Mouse (Mus musculus) left cerebral cortex, adult 9 months (tissue): ENCODE results near the gene Rcc1l.

Experiments
- DNase-seq, 2 experiments: peaks; one replicate each; pipeline ENCODE4 v3.0.0; 2022; ENCODE audit warnings: low spot score in 2 of 2

Rcc1l gene

DNA sequence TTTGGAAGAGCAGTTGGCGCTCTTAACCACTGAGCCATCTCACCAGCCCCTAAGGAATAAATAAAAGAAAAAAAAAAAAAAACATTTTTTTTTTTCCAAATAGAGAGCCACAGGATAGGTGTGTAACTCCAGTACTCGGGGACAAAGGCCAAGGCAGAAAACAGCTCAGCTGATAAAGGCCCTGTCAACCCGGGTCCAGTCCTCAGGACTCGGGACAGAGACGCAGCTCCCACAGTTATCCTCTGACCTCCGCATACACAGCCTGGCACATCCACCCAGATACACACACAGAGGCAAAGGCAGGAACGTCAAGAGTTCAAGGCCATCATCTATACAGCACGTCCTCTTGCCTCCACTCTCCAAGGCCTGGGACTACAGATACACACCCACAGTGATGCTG is 6.4 kb downstream of the Rcc1l start:
- no peak for DNase-seq

DNA sequence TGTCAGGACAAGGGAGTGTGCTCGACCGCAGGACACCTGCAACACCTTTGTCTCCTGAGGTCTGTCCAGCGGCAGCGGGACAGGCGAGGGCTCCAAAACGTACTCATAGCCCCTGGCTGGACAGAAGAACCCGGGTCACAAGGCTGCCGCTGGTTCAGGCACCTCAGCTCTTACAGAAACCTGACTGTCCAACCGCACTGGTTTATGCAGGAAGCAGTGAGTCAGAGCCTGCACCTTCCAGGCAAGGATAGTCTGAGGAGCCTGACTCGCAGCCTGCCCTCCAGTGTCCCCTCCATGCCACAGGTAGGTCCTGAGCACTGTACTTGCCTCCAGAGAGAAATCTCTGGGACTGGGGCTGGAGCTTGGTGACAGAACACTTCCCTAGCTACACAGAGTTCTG is 7.3 kb downstream of the Rcc1l start:
- DNase-seq: no peak

DNA sequence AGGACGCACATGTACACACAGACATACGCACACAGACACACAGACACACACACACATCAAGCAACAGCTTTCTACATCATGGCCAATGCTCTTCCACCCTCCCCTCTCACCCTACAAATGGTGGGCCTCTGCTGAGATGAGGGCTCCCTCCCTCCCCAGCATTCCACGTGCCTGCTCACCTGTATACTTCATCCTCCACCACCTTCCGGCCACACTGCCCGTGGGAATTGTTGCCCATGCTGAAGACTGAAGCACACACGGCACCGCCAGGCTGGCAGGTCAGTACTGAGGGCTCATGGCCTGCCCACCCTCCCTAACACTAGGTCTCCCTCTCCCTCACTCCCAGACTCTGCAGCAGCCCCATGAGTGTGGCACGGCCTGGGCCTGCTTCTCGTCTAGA is 8.5 kb downstream of the Rcc1l start:
- no peak for DNase-seq

DNA sequence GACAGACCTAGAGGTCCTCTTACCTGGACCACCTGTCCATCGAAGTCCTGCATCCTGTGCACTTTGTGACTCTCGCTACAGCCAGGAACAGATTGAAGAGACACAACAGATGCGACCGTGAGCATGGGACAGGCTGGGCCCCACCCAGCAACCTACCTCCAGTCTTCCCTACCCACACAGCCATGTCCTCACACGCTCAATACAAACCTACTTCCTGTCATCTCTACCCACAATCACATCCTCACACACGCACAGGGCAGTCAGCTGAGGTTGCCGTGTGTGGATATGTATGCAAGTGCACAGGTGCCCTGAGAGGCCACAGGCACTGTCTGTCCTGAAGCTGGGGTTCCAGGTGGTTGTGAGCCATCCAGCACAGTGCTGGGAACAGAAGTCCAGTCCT is 9.9 kb downstream of the Rcc1l start:
- no peak for DNase-seq

DNA sequence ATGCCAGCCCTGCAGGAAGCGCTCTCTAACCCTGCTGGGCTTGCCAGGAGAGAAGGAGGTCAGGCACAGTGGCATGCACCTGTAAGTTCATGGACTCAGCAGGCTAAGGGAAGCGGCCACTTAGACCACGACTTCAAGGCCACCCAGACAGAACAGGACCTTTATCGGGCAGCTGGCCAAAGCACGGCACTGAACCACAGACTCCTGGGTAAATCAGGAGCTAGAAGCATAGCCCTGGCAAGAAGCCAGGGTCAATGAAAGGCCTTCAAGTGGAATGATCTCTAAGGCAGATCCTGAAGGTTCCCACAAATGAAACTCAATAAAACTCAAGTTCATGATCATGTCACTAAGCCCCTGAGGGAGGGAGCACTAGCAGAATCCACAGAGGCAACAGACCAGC is 11.9 kb downstream of the Rcc1l start:
- no peak for DNase-seq

DNA sequence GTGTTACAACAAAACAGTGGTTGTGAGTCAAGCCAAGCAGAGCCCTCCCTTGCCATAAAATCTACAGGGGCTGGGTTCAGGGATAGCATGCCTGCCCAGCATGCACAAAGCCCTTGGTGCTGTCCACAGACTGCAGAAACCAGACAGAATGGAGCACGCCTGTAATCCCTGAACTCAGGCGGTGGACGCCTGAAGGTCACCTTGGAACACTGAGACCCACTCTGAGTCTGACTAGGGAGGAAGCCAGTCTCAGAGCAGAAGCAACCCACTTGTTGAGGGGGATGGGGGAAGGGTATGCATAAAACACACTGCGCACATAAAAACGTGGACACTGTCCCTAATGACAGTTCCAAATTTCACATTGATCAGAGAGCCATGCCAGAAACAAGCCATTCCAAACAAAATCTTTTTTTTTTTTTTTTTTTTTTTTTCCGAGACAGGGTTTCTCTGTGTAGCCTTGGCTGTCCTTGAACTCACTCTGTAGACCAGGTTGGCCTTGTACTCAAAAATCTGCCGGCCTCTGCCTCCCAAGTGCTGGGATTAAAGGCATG is 20.6 kb downstream of the Rcc1l start:
- no peak for DNase-seq

DNA sequence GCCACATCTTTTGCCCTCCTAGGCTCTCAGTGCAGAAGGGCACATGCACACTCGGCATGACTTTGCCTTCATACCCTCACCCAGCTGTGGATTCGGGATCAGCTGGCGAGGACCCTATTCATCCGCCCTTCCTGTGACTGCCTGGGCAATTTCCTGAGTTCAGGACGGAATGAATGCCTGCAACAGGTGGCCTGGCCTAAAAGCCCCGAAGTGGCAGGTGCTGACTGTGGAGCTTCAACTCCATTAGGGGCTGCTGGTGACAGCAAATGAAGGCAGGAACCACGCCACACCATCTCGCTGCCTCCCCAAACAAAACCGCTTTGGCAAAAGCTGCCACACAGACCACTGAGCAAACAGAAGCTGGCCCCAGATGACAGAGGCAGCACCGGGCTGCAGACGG is 24.7 kb downstream of the Rcc1l start:
- DNase-seq: no peak

DNA sequence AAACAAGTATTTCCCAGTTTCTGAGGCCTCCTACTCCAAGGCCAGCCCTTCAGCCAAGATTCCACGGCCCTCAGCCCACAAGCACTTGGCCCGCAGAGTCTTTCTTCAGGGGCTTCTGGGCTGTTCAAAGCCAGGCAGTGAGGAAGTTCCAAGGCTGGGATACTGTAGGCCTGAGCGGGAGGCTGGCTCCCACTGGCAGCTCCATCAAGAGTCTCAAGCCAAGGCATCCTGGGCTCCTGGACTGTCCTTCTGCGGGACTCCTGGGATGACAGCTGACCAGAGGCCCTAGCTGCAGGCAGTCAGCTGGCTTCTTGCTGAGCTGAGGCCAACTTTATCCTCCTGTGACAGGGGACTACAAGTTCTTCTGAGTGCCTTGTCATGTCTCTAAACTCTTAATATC is 28.4 kb downstream of the Rcc1l start:
- DNase-seq: no peak

DNA sequence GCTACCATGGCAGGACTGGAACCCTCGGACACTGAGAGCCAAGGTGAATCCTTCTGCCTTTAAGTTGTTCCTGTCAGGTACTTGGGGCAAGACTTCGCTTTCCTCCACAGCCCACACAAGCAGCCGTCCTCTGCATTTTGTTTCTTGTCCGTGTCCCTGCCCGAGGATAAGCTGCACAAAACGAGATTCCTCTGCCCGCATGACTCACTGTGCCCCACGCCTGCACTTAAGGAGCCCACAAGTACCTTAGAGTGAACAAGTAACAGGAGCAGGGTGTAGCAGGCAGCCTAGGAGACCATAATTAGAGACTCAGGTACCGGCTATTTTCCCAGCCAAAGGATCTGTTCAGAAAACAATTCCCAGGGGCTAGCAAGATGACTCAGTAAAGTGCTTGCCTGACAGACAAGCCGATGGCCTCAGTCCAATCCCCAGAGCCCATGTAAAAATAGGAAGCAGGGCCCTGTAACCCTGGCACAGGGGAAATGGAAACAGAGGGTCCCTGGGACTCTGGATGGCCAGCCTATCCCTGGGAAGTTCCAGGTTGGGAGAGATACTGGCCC is 29.3 kb downstream of the Rcc1l start:
- DNase-seq: no peak

DNA sequence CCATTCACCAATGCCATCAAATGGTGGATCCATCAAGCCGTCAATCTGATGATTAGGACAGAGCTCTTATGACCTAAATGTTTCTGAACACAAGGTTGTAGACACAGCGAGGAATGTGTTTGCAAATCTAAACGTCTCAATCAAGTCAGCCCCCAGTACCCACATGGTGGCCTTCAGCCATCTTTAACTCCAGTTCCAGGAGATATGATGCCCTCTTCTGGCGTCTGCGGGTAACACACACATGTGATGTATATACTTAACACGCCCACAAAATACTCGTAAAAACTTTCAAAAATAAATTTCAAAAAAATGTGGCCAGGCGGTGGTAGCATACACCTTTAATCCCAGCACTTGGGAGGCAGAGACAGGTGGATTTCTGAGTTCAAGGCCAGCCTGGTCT is 31.6 kb downstream of the Rcc1l start:
- DNase-seq: no peak

DNA sequence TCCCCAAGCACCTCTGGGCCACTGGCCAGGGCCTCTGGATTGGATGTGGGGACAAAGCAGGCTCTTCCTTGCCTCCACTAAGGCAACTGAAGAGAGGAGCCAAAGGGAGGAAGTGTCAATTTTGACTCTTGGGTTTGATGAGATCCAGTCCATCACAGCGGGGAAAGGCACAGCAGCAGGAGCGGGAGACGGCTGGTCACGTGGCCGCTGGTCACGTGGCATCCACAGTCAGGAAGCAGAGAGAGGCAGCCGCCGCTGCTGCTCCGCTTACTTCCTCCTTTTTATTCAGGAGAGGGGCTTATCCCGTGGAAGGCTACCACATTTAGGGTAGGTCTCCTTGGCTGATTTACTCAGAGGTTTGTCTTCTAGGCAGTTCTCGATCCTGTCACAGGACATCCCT is 34.2 kb downstream of the Rcc1l start:
- DNase-seq: no peak

DNA sequence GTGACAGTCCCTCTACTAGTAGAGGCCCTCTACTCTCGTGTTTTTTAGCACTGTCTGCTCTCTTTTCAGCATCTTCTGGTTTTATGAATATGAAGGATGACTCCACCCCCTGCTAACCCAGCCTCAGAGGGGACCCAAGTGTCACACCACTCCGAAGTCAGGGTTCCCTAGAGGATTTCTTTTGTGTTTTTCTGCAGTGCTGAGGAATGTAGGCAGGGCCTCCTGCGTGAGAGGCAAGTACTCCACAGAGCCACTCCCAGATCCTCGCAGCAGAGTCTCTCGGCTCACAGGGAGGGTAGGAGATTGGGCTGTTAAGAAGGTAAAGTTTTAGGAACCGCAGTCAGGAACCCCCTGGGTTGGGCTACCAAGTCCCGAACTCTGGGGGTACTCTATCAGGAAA is 35.3 kb downstream of the Rcc1l start:
- DNase-seq: no peak

DNA sequence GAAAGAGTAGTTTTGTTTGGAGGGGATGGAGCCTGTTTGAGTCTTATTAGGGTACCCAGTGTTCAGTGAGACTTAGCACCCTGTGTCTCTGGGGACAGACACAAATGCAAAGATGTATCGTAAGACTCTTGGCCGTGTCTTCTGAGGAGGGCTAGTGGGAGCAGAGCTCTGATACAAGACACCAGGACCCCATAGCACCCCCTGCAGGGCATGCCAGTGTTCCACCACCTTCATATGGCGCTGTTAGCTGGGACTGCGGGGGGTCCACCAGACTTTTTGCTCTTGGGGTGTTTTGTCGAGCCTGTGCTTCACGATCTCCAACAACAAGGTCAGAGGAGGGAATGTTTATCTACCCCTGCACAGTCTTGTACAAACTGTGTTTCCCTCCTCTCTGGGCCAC is 37.1 kb downstream of the Rcc1l start:
- DNase-seq: no peak

DNA sequence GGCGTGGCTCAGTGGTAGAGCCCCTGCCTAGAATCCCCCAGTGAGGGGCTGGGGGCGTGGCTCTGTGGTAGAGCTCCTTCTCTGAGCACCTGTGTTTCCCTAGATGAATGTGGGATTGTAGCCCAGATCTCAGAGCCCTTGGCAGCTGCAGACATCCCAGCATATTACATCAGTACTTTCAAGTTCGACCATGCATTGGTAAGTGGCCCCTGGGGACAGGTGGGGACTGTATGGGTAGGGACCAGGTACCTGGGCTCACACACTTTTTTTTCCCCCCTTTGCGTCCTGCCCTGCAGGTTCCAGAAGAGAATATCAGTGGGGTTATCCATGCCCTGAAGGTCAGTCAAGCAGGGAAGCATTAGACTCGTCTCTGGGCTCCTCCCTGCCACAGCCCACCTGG is 38.6 kb downstream of the Rcc1l start:
- no peak for DNase-seq

DNA sequence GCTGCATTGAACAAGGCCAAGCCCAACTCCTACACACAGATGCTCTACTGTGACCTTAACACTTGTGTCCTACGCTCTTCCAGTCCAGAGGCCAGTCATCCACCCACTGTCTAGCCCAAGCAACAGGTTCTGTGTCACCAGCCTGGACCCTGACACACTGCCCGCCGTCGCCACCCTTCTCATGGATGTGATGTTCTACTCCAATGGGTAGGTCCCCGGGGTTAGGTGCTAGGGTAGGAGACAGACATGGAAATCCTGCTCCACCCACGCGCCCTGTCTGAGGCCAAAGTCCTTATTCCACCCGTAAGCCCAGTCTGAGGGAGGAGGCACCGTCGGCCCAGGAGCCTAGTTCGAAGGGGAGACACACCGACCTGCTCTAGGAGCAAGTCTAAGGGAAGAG is 40.6 kb downstream of the Rcc1l start:
- DNase-seq: no peak

DNA sequence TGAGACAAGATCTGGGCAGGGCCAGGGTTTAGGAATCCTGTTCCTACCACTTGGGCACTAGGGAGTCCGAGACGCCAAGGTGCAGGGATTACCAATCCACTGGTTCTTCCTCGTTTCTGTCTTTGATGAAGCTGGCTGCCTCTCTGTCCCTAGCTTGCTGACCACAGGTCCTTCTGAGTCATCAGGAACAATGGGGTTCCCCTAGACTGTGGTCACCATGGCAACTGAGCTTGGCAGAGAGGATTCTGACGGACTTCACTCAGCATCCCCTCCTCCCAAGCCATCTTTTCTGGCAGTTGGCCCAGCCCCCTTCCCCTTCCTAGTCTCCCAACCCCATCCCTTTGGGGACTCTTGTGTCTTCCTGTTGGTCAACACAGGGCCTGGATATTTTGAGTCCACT is 45.0 kb downstream of the Rcc1l start:
- no peak for DNase-seq

DNA sequence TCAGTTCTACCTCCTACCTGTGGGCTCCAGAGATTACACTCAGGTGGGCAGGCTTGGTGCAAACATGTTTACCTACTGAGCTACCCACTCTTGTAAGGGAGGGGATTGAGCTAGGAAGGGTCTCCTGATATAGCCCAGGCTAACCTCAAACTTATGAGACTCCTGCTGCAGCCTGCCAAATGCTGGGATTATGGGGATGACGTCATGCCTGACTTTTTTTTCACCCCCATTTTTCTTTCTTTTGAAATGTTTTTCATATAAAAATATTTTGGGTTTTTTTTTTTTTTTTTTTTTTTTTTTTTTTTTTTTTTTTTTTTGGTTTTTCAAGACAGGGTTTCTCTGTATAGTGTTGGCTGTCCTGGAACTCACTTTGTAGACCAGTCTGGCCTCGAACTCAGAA is 50.3 kb downstream of the Rcc1l start:
- no peak for DNase-seq

DNA sequence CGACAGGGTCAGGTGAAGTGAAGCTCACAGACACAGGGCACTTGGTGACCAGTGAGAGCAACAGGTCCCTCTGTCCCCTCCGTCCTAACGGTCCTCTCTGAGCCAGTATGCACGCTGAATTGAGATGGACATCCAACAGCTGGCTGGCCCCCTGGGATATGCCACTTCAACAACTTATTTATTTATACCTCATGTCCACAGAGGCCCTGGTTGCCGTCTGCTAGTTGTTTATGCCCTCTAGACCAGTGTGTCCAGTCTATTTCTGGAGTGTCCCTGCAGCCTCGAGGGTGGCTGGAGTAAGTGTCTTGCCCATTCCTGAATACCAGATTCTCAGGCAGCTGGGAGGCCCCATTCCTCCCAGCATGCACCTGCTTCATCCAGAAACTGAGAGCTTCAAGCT is 52.7 kb downstream of the Rcc1l start:
- no peak for DNase-seq

DNA sequence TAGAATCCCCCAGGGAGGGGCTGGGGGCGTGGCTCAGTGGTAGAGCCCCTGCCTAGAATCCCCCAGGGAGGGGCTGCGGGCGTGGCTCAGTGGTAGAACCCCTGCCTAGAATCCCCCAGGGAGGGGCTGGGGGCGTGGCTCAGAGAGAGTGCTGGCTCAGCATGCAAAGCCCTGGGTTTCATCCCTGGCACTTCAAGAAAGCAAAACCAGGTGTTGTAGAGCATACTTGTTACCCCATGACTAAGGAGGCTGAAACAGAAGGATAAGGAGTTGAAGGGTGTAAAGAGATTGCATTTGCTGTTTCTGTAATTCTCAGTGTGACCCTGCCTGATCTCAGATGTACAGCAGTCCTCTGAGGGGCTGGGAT is 54.7 kb downstream of the Rcc1l start:
- DNase-seq: no peak

DNA sequence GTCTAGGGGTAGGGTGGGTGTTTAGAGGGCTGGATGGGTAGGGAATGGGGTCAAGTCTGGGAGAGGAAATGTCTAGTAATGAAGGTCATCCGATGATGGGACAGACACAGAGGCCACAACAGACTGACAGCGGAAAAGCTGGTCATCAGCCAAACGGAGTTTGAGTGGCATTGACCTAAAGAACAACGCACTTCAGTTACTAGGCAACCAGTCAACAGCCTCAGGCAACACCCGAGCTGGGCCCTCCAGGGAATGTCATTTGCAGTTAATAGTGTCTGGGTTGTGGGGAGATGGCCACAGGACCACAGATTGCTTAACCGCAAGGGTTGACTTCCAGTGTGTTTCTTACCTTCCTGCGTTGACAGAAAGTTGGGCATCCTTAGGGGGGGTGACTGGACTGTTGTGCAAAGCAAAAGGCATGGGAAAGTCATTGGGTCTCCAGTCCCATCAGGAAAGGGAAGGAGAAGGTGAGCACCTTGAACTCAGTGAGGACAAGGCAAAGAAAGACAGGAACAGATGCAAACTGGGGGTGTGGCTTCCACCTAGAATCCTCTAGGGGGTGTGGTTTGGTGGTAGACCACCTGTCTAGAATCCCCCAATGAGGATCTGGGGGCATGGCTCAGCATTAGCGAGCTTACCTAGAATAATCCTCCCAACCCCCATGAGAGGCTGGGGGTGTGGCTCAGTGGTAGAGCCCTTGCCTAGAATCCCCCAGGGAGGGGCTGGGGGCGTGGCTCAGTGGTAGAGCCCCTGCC is 55.3 kb downstream of the Rcc1l start:
- no peak for DNase-seq

DNA sequence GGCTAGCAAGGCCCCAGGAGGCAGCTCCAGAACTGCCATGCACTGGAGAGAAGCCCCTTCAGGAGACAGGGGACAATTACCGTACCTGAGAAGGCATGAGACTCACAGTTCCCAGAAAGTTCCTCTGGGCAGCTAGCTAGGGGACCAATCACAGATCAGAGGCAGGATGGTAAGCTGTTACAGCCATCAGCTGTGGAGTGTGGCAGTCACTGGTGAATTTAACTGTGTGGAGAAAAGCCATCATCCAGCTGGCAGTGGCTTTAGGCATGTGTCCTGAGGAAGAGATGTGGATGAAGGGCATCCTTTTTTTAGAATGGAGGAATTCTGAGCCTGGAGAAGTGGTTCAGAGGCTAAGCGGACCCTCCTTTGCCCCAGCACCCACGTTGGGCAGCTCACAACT is 56.4 kb downstream of the Rcc1l start:
- no peak for DNase-seq

DNA sequence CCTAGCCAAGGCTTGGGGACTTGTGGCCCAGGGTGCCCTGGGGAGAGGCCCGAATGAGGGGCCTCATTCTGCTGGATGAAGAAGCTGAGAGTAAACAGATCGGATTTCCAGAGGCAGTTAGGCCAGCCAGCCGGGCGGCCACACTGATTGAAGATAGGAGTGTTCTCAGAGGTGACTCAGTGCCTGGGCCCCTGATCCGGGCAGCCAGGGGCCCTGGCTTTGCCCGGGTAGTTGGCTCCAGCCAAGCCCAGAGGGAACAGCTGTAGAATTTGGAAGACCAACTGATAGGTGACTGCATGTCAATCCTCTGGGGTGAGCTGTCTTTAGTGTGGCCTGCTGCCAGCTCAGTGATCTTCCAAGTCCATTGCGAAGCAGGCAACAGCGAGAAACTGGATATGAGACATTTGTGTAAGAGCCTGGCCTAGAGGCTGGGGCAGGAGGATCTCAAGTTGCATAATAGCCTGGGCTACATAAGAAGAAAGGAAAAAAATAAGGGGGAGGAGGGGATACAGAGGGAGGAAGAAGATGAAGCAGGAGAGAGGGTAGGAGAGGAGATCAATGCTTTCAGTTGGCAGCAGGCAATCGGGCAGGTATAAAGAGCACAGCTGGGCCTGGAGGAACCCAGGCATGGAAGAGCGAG is 57.0 kb downstream of the Rcc1l start:
- DNase-seq: no peak

DNA sequence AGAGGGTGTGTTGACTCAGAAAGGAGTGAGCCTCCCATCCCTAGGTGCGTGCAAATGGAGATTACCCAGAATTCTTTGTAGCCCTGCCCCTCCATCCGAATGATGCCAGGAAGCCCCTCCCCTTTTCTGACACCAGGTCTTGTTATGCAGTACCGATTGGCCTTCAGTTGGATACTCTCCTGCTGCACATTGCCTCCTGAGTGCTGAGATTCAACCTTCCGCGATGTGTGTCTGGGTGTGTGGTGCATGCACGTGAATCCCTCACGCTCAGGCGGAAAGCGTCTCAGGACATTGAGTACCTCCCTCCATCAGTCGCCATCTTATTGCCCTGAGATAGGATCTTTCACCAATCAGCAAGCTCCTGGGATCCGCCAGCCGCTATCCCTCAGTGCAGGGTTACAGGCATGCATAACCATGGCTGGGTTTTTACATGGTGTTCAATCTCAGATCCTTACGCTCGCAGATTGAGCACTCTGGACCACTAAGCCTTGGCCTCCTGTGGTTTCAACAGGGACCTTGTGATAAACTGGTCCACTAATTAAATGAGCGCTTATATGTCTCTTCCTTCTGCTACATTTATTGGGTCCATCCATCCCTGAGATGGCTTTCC is 57.7 kb downstream of the Rcc1l start:
- no peak for DNase-seq
